Mouse (Mus musculus) CD4-positive, CD25-positive, alpha-beta regulatory T cell, adult 4 months (primary cell): Measurements from ENCODE around the gene Aktip. TPM values are rescaled to one million over a fixed set of nuclear protein-coding genes. Genes with fewer than 3 reads are reported as not detected.

Experiments
- ATAC-seq: one replicate; pipeline ENCODE4 v1.8.0; 2017
- polyA plus RNA-seq, 2 experiments: library from polyadenylated mRNA; unstranded; fragments of 100-300 nt; shearing (Covaris generic); gene quantifications; one replicate each; pipeline ENCODE4 v1.2.1; 2017

Aktip gene
- polyA plus RNA-seq, 2 experiments from 2014 or later = 31.2 to 37.6 TPM

DNA sequence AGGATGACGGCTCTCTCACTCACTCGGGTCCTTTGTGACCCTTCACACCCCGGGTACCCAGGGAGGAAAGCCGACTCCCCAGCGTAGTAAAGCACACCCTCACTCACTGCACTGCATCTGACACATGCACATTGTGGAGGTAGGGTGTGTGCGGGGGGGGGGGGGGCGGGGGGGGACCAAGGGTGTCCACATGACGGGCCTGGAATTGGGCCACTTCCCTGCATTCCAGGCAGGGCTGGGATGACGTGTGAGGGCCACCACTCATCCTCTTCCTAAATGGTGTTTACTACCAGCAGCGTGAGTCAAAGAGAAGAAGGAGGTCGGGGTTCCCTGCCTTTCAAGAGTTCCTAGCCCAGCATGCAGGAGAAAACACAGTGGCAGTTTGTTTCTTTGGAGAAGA lies 11.6 kb downstream of the Aktip start:
- ATAC-seq = no peak

DNA sequence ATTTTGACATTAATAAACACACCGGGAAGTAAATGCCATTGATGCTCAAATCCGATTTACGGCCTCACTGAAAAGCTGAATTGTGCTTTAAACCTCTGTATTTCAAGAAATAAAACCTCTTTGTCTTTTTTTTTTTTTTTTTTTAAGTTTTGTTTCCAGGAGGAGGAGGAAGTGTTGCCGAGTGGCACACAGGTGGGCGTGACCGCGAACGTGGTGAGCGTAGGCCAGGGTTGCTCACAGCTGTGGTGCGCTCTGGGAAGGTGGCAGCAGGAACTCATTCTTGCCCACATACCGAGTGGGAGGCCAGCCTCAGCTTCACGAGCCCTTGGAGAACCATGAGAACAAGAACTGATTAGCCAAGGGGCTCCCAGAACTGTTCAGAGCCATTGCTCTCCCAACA lies 13.4 kb downstream of the Aktip start:
- no peak for ATAC-seq

DNA sequence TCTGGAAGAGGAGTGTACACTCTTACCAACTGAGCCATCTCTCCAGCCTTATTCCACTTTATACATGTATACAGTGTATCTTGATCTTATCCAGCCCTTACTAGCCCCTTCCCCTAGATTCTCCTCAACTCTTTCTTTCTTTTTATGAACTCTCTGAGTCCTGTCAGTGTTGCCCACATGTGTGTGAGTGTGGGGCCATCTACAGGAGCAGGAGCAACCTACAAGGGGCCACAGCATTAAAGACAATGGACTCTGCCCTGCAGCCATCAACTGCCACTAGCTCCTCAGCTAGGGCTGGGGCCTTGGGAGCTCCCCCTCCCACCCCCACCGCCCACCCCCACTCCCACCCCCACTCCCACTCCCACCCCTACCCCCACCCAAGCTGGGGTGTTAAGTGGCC lies 22.1 kb downstream of the Aktip start:
- ATAC-seq = no peak

DNA sequence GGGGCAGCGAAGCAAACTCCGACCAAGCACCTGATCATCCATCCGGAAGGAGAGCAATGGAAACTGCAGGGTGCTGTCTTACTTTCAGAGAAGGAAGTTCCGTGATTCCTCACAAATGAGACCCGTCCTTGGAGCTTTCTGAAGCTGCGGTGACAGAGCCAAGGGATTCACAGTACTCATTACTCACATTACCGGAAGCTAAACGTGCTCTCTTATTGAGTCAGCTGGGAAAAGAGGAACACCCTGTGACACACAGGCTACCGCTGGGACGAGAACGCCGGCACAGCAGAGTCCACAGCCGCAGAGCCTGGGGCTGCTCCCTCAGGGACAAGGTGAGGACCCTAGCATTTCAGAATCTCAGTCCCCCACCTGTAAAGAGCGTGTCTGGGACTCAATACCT lies 23.6 kb downstream of the Aktip start:
- no peak for ATAC-seq

DNA sequence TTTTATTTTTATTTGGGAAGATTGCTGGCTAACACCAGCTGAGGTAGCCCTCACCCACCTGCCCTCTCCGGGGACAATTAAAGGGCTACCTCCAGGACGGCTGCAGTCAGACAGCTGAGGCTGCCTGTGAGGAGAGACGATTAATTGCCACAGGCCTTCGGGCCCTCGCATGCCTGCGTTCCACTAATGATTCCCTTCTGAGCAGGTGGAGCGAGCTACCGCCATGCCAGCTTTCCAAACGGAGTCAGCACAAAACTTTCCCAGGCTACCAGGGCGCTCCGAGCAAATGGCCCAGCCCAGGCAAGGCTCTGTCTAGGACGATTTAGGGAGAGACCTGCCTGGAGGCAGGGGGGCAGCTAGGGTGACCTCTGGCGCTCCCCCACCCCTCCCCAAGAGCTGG lies 28.2 kb downstream of the Aktip start:
- ATAC-seq = no peak

DNA sequence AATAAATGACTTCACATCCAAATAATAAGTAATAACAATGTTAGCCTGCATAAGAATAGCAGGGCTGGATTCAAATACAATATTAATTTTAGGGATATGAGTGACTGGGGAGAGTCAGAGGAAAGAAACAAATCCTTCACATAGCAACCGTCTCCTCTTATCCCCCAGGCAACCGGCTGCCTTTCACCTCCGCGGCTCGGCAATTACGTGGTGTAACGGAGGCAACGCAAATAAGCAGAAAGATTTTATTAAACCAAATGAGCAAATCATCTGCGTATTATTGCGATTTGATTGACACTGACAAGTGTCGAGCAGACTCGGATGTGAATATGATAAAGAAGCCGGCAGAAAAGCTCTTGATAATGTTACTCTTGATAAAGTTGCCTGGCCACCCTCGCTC lies 28.9 kb downstream of the Aktip start:
- ATAC-seq = no peak

DNA sequence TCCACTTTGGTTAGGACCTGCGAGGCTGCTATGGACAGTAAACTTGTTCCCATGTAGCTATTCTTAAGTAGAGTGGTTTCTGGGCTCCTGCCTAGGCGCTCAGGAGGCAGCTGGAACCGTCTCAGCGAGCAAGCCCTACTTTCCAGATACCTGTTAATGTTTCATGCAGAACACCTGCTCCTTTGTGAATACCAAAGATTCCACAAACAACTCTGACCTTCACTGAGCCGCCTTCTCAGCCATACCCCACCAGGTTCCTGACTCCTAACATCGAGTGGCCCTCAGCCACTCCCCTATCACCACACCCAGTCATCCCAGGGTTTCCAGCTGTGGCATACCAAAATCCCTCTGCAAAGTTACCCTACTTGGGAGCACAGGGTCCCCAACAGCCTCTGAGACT lies 29.6 kb downstream of the Aktip start:
- no peak for ATAC-seq

DNA sequence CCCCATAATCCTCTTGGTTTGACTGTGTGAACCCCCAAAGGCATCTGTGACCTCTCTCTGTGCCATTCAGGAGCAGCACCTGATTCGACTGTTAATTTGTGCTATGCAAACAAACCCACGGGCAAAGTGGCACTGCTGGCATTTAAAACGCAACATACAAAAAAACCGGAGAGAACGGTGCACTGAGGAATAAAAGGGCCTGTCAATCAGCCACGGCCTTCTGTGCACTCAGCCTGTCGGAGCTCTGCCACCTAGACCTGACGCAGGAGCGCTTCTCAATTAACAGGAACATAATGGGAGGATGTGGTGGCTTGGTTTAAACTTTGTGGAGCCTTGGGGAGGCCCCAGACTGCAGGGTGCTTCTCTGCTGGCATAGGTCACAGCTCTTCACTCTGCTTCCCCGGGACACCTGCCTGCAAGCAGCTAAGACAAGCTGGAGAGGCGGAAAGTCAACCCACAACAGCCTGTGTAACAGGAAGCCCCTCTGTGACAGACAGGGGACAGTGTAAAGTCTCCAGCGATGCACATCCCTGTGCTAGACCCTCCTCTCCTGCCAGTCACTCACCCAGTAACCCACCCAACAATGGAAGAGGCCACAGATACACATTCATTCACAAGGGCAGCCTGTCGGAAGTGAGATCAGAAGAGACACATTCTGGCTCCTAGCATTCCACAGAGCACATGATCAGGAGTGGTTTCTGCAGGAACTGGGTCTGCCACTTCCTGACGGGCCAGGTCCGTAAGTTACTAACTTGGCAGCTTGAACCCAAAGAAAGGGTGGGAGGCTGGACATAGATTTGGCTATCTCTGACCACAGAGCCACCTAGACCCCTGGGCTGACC lies 39.6 kb downstream of the Aktip start:
- ATAC-seq = peak; percentile 94

DNA sequence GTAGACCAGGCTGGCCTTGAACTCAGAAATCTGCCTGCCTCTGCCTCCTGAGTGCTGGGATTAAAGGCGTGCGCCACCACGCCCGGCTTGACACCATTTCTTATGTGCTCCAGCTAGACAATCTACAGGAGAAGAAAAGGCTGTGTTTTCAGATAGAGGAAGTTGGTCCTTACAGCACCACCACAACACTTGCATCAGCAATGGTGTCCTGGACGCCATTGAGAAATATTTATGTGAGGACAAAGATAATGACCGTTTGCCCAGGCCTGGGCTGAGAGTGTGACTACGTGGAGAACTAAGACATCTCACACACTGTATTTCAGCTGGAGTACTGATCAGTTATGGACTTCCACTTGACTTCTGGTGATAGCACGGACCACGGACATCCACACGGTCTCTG lies 41.2 kb downstream of the Aktip start:
- ATAC-seq = no peak

DNA sequence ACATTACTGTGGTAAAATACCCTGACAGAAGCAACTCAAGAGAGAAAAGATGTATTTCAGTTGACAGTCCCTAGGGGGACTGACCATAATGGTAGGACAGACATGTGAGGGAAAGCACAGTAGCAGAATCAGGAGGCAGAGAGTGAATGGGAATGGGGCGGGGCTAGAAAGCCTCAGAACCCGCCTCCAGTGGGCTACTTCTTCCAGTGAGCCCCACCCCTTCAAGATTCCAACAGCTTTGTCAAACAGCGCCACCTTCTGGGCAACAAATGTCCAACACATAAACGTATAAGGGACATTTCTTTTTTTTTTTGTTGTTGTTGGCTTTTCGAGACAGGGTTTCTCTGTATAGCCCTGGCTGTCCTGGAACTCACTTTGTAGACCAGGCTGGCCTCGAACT lies 45.2 kb downstream of the Aktip start:
- ATAC-seq = no peak

DNA sequence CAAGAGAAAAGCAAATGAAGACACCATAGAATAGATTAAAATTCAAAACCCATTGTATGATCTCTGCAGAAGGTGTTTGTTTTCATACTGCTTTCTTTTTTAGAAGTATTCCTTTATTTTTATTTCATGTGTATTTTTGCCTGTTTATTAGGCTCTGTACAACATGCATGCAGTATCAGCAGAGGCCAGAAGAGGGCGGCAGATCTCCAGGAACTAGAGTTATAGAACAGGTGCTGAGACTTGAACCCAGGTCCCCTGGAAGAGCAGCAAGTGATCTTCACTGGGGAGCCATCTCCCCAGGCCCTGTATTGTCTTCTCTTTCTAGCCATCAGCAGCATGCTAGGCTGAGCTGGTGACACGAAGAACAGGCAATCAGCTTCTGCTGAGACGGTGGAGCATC lies 45.9 kb downstream of the Aktip start:
- ATAC-seq = no peak

DNA sequence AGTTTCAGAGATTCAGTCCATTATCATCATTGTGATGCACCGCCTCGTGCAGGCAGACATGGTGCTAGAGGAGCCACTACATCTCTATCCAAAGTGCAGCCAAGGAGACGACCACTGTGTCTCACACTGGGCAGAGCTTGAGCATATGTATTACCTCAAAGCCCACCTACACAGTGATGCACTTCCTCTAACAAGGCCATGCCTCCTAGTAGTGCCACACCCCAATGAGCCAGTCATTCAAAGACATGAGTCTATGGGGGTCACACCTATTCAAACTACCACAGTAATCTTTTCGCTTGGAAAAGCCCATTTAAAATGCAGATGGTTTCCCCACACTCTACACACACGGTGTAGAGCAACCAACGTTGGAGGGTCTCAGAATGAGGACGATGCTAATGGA lies 48.2 kb downstream of the Aktip start:
- ATAC-seq = no peak

DNA sequence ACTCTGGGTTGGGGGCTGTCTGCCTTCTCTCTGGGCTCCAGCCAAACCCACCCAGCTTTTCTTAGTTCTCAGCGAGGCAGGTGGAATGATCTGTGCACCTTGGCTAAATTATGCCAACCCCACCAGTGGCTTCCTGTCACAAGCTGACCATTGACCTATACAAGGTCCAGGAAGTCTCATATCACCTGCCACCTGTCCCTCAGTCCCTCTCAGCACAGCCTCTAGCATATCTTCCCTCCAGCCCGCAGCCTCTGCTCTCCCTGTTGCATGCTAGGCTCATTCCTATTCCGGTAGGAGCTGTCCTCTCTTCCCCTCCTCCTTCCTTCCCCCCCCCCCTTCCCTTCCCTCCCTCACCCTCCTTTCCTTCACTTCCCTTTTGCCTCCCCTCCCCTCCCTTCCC lies 50.5 kb downstream of the Aktip start:
- no peak for ATAC-seq

DNA sequence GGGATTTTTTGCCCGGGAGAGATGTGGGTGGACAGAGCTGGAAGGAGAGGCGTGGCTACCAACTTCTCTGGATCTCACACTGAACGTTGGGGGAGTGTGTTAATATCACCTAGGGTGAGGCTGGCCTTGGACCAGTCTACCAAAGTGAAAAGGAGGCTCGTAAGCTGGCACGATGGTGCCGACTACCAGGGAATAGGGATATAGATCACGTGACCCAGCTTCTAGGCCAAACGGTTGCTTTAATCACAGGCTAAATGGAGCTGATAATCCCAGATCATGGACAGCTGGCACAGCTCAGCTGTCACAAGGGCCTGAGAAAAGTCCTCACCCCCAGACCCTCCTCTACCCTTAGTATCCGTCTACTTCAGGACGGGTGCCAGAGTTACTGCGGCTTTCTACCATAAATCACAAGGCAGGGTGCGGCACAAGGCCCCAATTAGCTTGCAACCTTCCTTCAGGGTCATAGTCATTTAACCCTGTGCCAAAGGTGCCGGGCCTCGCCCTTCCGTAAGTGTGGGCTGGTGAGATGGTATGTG lies 51.1 kb downstream of the Aktip start:
- ATAC-seq = no peak

DNA sequence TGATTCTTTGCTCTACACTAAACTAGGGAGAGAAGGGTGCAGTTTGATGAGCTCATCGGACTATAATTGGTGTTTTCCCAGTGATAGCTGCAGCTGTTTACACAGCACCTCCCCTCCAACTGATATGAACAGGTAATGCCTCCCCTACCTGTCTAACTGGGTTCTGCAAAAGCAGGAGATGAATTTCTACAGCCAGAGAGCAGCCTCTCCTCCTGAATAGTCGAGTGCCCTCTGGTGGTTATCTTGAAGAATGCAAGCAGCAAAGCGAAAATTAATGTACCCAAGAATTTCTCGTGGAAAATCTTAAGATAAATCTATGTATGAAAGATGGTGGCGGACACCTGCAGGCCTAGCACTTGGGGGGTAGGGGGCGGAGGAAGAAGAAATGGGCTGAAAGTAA lies 52.1 kb downstream of the Aktip start:
- ATAC-seq = peak; percentile 81

DNA sequence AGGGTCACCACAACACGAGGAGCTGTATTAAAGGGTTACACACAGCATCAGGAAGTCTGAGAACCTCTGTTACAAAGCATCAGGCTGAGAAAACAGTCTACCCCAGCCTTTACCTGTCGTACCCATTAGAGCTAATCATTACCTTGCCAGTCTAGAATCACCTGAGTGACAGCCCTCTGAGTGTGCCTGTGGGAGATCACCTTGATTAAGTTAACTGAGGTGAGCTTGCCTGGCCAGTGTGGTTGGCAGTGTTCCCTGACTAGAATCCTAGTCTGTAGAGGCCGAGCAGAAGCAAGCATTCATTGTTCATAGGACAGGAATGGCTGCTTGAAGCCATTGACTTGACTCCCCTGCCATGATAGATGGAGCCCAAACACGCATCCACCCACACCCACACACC lies 58.9 kb downstream of the Aktip start:
- ATAC-seq = no peak

DNA sequence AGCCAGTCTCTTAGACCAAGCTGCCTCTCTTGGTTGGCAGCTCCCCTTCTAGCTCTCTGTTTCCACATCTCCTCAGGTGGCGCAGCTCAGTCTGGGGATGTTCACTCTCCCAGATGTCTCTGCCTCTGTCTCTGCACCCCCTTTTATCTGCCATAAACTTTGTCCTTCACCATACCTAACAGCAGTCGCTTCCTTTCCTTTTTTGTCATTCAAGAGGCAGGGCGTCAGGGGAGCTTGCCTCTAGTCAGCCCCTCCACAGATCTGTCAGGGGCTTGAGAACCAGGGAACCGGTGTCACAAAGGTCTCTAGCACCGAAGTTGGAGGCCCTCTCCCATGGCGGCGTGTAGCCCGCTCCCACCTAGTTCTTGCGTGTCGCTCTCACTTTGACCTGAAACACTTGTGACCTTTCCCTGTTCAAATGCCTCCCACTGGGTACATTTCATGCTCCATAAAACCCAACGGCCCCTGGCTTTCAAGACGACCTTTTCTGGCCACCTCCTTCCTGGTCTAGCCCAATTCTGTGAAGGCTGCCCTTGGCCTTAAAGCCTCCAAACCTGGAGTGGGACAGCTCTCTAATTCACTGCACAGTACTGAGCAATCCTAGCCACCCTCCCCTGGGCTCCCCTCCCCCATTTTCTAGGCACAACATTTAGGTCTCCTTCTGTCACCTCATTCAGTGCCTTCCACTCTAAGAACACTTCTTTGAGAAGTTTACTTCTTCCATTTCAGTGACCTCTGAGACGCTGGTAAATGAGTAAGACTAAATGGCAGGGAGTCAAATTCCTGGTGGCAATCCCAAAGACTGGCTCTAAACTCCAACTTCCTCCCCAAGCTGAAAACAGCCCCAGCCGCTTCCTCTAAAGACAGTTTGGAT lies 64.2 kb downstream of the Aktip start:
- ATAC-seq = no peak

DNA sequence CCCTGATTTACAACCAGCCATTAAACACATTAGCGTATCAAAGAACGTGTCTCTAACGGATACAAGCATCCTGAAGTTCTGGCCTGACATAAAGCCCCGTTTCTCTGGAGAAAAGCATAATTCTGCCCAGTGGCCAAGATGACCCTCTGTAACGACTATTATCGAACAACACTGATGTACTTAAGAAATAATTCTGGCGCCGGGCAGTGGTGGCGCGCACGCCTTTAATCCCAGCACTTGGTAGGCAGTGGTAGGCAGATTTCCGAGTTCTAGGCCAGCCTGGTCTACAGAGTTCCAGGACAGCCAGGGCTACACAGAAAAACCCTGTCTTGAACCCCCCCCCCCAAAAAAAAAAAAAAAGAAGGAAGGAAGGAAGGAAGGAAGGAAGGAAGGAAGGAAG lies 65.1 kb downstream of the Aktip start:
- ATAC-seq = no peak

DNA sequence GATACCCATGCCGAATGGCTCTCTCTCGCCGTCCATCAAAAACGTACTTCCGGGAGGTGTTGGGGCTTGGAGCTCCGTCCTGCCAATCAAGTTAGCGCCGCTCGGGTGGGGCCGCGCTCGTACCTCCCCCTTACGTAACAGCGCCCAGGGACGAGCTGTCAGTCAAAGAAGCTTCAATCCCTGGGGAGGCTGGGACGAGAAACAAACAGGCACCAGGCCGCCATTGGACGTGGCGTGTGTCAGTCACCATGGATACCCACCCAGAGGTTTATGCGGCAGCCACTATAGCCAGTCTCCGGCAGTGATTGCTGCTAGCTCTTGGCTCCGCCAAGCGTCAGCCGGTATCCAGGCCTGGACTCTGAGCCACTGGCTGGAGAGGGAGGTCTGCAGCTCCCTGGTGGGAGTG lies 65.7 kb downstream of the Aktip start:
- ATAC-seq = peak; percentile 96

DNA sequence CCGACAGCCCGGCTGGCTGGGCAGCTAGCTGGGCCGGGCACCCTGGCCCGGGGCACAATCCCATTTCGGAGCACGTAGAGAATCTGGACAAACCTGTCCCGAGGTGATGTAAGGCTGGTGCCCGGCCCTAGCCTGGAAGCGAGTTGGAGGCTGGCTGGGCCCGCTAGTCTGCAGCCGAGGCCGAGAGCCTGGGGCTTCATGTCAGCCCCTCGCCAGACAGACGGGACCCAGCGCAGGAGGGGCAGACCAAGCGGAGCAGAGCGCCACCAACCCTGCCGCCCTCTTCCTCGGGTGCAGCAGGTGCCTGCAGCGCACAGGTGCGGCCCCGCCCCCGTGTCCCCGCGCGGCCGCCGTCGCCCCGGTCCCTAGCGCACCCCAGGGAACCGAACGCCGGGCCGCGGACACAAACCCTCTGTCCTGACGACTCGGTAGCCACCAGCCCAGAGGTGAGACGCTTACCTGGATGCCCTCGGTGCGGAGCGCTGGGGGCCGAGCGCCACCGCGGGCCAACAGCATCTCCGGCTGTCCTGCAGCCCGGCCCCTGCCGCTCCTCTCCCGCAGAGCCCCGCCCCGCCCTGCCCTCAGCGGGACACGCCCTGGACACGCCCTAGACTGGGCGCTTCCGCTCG lies 66.2 kb downstream of the Aktip start:
- ATAC-seq = peak; percentile 51

DNA sequence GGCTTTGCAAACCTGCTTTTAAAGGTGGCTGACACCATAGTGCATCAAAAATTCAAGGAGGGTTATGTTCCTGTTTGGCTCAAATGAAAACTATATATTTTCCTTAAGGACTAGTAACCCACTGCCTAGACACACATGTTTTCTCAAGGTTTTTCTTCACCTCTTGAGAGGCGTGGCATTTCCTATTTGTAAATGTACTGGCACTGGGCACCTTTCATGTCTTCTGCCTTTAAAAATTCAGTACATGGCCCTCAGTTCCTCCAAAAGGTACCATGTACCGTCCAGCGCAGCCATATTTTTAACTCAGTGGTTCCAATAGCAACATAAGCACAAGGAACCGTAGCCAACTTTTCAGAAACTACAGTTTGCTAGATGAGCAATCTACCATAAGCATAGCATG lies 67.0 kb downstream of the Aktip start:
- ATAC-seq = no peak

DNA sequence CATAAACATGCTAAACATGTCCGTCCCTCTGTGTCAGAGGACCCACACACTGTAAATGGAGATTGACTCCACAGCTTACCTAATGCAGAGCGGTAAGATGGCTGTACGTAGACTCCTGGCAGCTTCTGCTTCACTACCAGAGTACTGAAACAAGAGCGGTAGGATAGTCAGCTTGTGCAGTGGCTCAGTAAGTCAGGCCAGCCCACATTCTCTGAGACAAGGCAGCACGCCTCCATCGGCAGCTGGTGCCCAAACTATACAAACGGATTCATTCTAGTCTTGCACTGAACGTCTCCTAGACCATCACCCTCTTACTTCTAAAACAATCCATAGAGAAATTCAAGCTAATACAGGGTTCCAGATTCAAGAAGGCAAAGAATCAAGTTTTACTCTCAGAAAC lies 73.0 kb downstream of the Aktip start:
- ATAC-seq = no peak

DNA sequence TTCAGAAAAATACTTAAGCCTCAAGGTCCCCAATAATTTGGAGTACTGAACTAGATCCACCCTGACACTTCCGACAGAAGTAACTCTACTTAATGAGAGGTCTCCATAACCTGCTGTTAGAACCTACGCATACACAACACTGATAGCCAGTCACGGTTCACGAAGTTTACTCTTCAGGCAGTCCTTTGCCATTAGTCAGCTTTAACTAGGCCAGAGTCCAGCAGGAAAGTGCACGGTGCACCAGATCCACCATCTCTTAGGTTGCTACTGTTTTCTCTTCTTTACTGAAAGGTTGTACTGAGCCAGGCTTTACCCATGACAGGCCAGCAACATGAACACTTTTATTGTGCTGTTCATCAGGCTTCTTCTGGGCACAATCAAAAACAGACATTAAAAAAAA lies 75.5 kb downstream of the Aktip start:
- ATAC-seq = no peak
